Mouse (Mus musculus): Measurements from ENCODE around the gene Zdhhc1. TPM values are rescaled to one million over a fixed set of nuclear protein-coding genes. Genes with fewer than 3 reads are reported as not detected.

Zdhhc1 gene
- total RNA-seq, 2 experiments from 2014 or later, result 0.17 TPM; not detected in 1

DNA sequence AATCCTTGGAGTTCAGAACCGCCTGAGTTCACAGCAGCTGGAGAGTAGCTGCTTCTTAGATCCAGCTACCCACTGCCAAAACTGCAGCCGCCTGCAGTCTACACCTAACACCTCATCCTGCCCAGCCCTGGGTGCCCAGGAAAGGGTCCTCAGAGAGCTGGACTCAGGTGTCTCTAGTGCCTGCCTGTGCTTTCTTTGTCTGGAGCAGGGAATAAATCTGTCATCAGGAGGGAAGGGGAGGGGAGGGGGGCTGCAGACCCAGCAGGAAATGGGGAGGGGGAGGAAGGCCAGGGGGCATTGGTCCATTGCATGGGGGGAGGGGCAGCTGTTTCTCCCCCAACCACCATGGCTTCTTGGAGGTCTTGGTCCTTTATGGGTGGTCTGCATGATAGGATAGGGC lies 22.9 kb upstream of the Zdhhc1 start:
- ATAC-seq (replicated peaks; ENCODE audit: low FRiP score, poor library complexity, severe bottlenecking), result no peak

DNA sequence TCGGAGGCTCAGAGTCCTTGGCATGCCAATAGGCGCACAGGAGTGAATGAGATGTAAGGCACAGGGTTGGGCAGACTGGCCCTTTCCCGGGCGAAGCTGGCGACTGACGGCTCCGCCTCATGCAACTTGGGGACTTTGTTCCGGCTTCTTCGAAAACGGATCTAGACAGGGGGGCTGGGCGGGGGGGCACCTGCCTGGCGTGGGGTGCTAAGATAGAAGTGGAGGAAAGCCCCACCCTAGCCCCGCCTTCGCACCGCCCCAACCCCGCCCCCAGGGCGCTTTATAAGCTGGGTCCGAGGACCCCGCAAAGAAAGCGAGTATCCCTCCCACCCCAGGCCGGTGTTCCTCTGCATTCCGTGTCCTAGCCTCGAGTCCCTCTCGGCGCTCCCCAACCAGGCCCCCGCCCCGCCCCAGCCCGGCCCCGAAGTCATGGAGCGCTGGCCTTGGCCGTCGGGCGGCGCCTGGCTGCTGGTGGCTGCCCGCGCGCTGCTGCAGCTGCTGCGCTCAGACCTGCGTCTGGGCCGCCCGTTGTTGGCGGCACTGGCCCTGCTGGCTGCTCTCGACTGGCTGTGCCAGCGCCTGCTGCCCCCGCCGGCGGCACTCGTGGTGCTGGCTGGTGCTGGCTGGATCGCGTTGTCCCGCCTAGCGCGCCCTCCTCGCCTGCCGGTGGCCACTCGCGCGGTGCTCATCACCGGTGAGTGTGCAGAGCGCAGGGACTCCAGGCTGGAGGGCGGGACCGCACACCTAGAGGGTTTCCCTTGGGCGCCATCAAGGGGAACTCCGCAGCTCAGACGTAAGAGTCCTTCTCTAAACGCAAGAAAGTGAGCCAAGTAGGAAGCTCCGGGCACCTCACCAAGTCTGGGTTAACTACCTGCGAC lies 22.0 kb upstream of the Zdhhc1 start, which contains the start of gene Hsd11b2:
Gene Hsd11b2, plus strand, starts transcription at position 320 of the 878 bp plus-strand sequence.
- ATAC-seq (replicated peaks; ENCODE audit: low FRiP score, poor library complexity, severe bottlenecking), result 0 out of 2 replicates have a peak, but pooled peaks have one; percentile 26

GRCm38 (mm10) chr8:105517346-105517745 lies 20.6 kb upstream of the Zdhhc1 start:
- ATAC-seq (replicated peaks; ENCODE audit: low FRiP score, poor library complexity, severe bottlenecking), result no peak

DNA sequence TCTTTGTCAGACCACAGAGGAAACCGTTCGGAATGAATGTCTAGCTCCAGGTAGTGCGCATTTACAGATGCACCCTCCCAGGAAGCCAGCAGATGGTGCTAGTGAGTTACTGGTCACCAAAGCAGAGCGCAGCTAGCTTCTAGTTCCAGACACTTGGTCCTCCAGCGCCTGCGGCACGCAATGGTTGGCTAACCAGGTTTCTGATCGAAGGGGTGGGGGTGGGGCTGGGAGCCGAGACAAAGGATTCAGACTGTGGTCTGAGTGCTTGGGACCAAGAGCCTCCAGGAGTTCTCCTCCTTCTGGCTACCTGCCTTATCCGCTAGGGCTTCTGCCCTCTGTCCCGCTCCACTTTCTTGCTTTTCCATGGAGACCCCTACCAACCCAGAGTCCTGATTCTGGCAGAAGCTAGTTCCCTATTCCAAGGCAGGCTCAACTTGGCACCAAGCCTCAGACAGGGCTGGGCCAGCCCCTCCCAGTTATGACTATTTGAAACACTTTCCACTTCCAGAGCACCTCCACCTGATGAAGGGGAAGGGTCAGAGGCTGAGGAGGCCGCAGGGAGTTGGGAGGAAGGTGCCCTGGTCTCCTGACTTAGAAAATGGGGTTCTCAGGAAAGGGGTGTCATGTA lies 19.4 kb upstream of the Zdhhc1 start:
- ATAC-seq (replicated peaks; ENCODE audit: low FRiP score, poor library complexity, severe bottlenecking), result peak; percentile 76

DNA sequence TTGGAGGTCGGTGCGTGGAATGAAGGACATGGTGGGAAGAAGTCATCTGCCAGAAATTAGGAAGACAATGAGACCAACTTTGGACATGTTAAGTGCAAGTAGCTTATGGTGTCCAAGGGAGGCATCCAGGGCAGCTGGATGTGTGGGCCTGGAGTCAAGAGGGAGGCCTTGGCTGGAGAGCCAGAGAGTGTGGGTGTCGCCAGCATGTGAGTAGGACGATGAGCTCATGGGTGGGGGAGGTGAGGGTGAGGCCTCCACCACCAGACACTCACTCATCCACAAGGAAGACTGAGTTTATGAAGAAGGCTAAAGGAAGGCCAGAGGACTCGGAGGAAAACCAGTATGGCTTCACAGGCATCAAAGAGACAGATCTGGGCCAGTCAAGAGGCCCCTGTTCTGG lies 18.0 kb upstream of the Zdhhc1 start:
- no peak for ATAC-seq (replicated peaks; ENCODE audit: low FRiP score, poor library complexity, severe bottlenecking)

DNA sequence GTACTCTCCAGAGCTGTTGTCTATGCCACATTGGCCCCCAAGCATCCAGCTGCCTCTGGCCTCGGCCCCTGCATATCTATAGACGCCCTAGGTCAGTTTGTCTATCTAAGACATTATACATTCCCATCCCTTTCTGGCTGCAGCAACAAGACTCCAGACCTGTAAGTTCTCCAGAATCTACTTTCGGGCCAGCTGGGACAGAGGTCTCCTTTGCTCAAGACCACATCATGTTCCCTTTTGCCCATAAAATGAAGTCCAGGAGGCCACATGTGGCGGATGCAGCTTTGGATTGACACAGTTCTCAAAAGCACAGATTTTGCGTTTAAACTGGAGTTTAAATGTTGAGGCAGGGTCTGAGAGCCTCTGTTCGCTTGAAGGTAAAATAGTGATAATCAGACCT lies 17.5 kb upstream of the Zdhhc1 start:
- ATAC-seq (replicated peaks; ENCODE audit: low FRiP score, poor library complexity, severe bottlenecking), result no peak

GRCm38 (mm10) chr8:105509997-105510735 lies 13.5 kb upstream of the Zdhhc1 start:
- no peak for ATAC-seq (replicated peaks; ENCODE audit: low FRiP score, poor library complexity, severe bottlenecking)

DNA sequence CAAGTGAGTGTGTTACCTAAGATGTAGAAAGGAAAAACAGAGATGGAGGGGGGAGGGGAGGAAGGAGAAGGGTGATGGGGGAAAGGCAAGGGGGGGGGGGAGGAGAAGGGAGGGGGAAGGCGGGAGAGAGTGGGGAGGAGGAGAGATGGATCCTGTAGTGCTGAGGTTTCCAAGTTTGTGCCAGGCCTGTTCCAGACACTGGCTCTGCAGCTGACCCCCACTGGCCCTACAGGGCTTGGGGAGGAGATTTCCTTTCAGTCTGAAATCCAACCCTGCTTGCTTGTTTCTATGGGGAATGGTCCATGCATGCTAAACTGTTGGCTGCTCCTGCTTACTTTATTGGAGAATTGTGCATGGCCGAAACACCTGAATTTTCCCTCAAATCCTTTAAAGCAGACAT lies 12.1 kb upstream of the Zdhhc1 start:
- no peak for ATAC-seq (replicated peaks; ENCODE audit: low FRiP score, poor library complexity, severe bottlenecking)

- ATAC-seq (replicated peaks; ENCODE audit: low FRiP score, poor library complexity, severe bottlenecking), result no peak
These were observed 10.3 kb upstream of the Zdhhc1 start for GRCm38 (mm10) chr8:105506977-105507376.

DNA sequence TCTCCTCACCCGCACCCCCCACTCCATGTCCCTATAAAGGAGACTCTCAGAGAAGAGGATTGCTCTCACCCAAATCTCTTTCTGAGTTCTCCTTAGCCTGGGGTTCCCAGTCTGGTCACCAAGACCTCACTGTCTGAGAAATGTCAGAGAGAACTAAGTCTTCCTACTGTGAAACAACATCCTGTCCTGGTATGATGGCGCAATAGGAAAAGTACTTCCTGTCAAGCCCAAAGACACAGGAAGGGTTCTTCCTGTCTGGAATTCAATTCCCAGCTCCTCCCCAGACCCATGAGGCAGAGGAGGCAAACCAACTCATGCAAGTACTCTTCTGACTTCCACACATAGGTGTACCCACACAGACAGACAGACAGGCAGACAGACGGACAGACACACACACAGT lies 7.9 kb upstream of the Zdhhc1 start:
- ATAC-seq (replicated peaks; ENCODE audit: low FRiP score, poor library complexity, severe bottlenecking), result no peak

DNA sequence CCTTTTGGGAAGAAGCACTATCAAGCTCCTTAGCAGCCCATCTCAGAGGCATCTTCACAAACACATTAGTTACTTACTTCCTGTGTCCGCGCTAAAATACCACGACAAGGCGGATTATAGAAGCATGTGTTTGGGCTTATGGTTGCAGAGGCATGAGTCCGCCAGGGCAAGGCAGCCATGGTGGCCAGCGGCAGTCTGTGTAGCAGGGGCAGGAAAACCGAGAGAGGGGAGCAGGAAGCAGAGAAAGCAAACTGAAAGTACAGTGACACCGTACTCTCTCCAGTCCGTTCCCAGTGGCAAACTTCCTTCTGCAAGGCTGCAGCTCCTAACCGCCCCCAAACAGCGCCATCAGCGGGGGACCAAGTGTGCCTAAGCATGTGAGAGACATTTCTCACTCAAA lies 3.1 kb upstream of the Zdhhc1 start:
- ATAC-seq (replicated peaks; ENCODE audit: low FRiP score, poor library complexity, severe bottlenecking), result no peak

- no peak for ATAC-seq (replicated peaks; ENCODE audit: low FRiP score, poor library complexity, severe bottlenecking)
These were observed 1.1 kb downstream of the Zdhhc1 start for GRCm38 (mm10) chr8:105495350-105496302.

- no peak for ATAC-seq (replicated peaks; ENCODE audit: low FRiP score, poor library complexity, severe bottlenecking)
These were observed 2.1 kb downstream of the Zdhhc1 start for GRCm38 (mm10) chr8:105494566-105494965.

DNA sequence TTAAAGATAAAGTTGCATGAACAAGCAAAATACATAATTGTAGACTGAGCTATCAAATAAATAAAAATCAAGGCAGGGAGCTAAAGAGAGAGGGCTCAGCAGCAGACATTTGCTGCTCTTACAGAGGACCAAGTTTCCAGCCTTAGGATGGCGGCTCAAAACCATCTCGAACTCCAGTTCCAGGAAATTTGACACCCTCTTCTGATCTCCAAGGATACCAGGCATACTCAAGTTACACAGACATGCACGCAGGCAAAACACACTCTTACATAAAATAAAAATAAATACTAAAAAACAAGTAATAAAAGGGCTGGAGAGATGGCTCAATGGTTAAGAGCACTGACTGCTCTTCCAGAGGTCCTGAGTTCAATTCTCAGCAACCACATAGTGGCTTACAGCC lies 3.2 kb downstream of the Zdhhc1 start:
- no peak for ATAC-seq (replicated peaks; ENCODE audit: low FRiP score, poor library complexity, severe bottlenecking)

- ATAC-seq (replicated peaks; ENCODE audit: low FRiP score, poor library complexity, severe bottlenecking), result no peak
These were observed 7.4 kb downstream of the Zdhhc1 start for GRCm38 (mm10) chr8:105489281-105489680.

GRCm38 (mm10) chr8:105488082-105488481 lies 8.6 kb downstream of the Zdhhc1 start:
- ATAC-seq (replicated peaks; ENCODE audit: low FRiP score, poor library complexity, severe bottlenecking), result no peak

DNA sequence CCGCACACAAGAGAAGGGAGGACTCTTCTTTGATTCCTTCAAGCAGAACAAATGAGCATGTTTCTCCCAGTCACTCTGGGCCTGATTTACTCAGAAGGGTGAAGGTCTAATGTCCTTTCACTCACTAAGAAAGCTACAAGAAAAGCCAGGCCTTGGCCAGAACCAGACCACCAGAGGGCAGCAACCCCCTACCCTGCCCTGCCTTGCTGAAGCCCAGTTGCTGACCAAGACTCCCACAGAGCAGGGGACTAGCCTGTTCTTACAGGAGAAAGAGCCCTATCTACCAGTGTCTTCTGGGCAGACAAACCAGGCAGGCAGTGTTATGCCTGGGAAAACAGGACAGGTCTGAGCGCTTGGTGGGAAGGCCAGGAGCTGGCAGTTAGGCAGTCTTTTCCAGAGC lies 12.3 kb downstream of the Zdhhc1 start:
- no peak; the same call in 1 of the 2 replicates for ATAC-seq (replicated peaks; ENCODE audit: low FRiP score, poor library complexity, severe bottlenecking)

- no peak for ATAC-seq (replicated peaks; ENCODE audit: low FRiP score, poor library complexity, severe bottlenecking)
These were observed 12.7 kb downstream of the Zdhhc1 start for GRCm38 (mm10) chr8:105484030-105484368.

- ATAC-seq (replicated peaks; ENCODE audit: low FRiP score, poor library complexity, severe bottlenecking), result no peak
These were observed 13.3 kb downstream of the Zdhhc1 start for GRCm38 (mm10) chr8:105483212-105484029.

Measured in erythroblast, adult 5-6 weeks (primary cell).